ENCODE assay signal across 8 mouse cellular contexts in the genomic region with DNA sequence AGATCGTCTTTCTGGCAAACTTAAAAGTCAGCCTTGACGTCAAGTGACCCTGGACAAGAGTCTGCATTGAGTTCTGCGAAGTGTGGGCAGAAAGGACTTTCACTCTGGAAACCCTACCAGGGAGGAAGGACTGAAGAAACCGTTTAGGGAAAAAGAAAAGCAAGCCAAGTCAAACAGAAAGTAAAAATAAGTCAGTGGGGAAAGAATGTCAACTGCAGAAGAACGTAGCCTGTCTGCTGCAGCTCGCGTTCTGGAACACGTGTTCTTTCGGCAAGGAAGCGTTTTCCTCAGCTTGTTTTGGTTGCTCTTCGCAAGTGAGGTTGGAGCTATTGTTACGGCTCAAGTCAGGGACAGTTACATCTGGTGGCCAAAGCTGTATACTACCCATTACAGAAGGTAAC.
DNase-seq lines count a peak whose midpoint lies in the region; TF ChIP-seq lines count a peak whose summit lies in the region.

No protein-coding gene starts in this region.

- peak overlapping the region; percentile 88 for H3K27ac ChIP-seq in kidney, adult 2 months (ENCODE audit: insufficient read depth, low read depth, low read length)
- peak overlapping the region; percentile 64 for H3K27ac ChIP-seq in macrophage

- peak; percentile 13 to 23 for DNase-seq in frontal cortex, postnatal 36 days (ENCODE audit: low spot score in 2 of 2)
- DNase-seq in frontal cortex, postnatal 25 days (ENCODE audit: low spot score in 2 of 2), result no peak
- peak; percentile 37 for DNase-seq in NIH3T3 (ENCODE audit: low read depth)
- DNase-seq in gastrocnemius, postnatal 14 days, result peak; percentile 25
- DNase-seq in kidney, adult 2 months, result peak; percentile 64
- no peak for DNase-seq in cerebellum, adult 18-20 months
- DNase-seq in yolk sac, embryonic 10.5 days (ENCODE audit: low spot score), result no peak

- no peaks in the 10 kb centered on the region for H3K79me2 ChIP-seq in macrophage (ENCODE audit: inconsistent target)

- no peak for TF ChIP-seq POLR2A in kidney, adult 2 months (IDR thresholded peaks at IDR 0.05; ENCODE audit: low read depth, low read length)

- no peak for TF ChIP-seq CTCF in kidney, adult 2 months (conservative IDR thresholded peaks at IDR 0.05; ENCODE audit: insufficient read depth, insufficient read length, low read depth, low read length)

- peaks cover 3% of the 10 kb centered on the region; the same call in 1 of the 2 replicates for H3K4me1 ChIP-seq in kidney, adult 2 months (ENCODE audit: control insufficient read depth, insufficient read depth, low read length)

- WGBS in kidney, adult 2 months, result 10% methylated on average over 12 of the region's 12 CpGs
- WGBS in macrophage (ENCODE audit: missing documents), result 6% methylated on average over 12 of the region's 12 CpGs

- intact Hi-C loops in gastrocnemius, postnatal 14 days (cut with DNase I; ENCODE audit: low total_unique reads), result no loop called here

- peak overlapping the region; percentile 36 for H3K4me3 ChIP-seq in kidney, adult 2 months (ENCODE audit: insufficient read depth, low read depth, low read length)
- H3K4me3 ChIP-seq in macrophage (ENCODE audit: inconsistent target), result peak overlapping the region; percentile 14; the same call in 1 of the 2 replicates

- H3K36me3 ChIP-seq in kidney, adult 2 months (ENCODE audit: control insufficient read depth, insufficient read depth, low read length), result no peaks in the 10 kb centered on the region
- H3K36me3 ChIP-seq in macrophage (ENCODE audit: inconsistent target), result no peaks in the 10 kb centered on the region

- no peaks in the 10 kb centered on the region; the same call in 1 of the 2 replicates for H3K27me3 ChIP-seq in kidney, adult 2 months (replicated peaks; ENCODE audit: control insufficient read depth, insufficient read depth, low read length)

Comparison
In these comparisons a context has a peak if more than half of its experiments do, and no peak if none do; other contexts are left out.
1. DNase-seq: peak in frontal cortex, postnatal 36 days (2 of 2), NIH3T3 (single experiment), gastrocnemius, postnatal 14 days (single experiment) and kidney, adult 2 months (single experiment); none in frontal cortex, postnatal 25 days (0 of 2), cerebellum, adult 18-20 months (0 of 2) and yolk sac, embryonic 10.5 days (single experiment).